Mouse (Mus musculus): Measurements from ENCODE around the gene Gm20388. TPM values are rescaled to one million over a fixed set of nuclear protein-coding genes. Genes with fewer than 3 reads are reported as not detected.
"Not testable (repeated sequence)": the region's sequence is repeated elsewhere in the genome, so short reads cannot be mapped to it uniquely, and the experiment has no call there.

Gene Gm20388
- polyA plus RNA-seq, 1 experiment from 2014 or later, result not detected

GRCm38 (mm10) chr8:122314899-122315496 is 2404.4 kb downstream of the Gm20388 start:
- H3K4me1 ChIP-seq, result peaks cover 5% of the 10 kb centered on the region; the same call in 1 of the 2 replicates
- H3K27ac ChIP-seq, result no peak overlapping the region
- ATAC-seq (ENCODE audit: insufficient number of reproducible peaks, insufficient read depth, low FRiP score, low TSS enrichment, low read depth), result no peak
- H3K9me3 ChIP-seq, result no peaks in the 10 kb centered on the region
- WGBS, result 47% methylated on average over 13 of the region's 13 CpGs
- H3K9ac ChIP-seq, result no peak overlapping the region
- no peaks in the 10 kb centered on the region for H3K36me3 ChIP-seq
- H3K27me3 ChIP-seq, result no peaks in the 10 kb centered on the region
- no peak overlapping the region for H3K4me3 ChIP-seq
- H3K4me2 ChIP-seq, result no peak overlapping the region

DNA sequence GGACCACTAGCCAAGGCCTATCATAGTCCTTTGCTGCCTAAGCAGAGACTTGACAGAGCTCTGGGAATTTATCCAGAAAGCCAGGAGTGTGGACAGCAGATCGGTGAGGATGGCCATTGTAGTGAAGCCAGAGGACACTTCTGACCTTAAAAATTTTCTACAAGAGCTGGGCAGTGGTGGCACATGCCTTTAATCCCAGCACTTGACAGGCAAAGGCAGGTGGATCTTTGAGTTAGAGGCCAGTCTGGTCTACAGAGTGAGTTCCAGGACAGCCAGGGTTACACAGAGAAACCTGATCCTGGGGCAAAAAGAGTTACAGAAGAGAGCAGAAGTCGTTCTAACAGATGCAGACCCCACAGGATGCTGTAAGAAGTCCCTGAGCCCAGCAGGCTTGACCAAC is 2405.8 kb downstream of the Gm20388 start:
- H3K27ac ChIP-seq, result no peak overlapping the region
- no peak overlapping the region for H3K4me3 ChIP-seq
- H3K27me3 ChIP-seq, result no peaks in the 10 kb centered on the region
- no peaks in the 10 kb centered on the region for H3K9me3 ChIP-seq
- ATAC-seq (ENCODE audit: insufficient number of reproducible peaks, insufficient read depth, low FRiP score, low TSS enrichment, low read depth), result no peak
- peaks cover 13% of the 10 kb centered on the region for H3K4me1 ChIP-seq
- H3K4me2 ChIP-seq, result no peak overlapping the region
- H3K36me3 ChIP-seq, result no peaks in the 10 kb centered on the region
- 38% methylated on average over 2 of the region's 2 CpGs for WGBS
- H3K9ac ChIP-seq, result no peak overlapping the region

DNA sequence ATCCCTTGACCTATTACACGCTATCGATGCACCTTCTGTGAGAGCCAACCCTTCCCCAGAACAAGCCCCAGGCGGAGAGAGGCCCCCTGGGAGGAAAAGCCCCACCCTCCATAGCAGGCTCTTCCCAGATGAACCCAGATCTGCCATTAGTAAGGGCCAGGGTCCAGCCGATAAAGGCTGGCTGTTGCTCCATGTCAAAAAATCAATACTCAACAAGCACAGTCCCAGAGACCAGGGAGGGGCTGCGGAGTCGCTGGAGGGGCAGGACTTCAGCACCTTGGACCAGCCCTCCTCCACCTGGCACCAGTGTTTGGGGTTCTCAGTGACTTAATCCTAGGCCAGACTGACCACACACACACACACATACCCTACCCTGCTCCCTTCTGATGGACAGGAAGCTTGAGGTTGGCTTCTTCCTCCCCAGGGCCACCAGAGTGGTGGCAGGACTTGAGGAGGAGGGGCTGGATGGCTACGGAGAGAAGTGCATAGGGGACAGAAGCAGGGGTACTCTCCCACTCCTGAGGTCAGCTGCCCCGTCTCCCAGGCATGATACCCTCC is 2407.4 kb downstream of the Gm20388 start:
- Histone ChIP-seq H3K9me3 (no peaks in the 10 kb centered on the region), H3K36me3 (no peaks in the 10 kb centered on the region), H3K4me1 (peaks cover 13% of the 10 kb centered on the region), H3K27me3 (no peaks in the 10 kb centered on the region), H3K9ac (no peak overlapping the region), H3K4me2 (no peak overlapping the region), H3K4me3 (no peak overlapping the region), H3K27ac (no peak overlapping the region)
- 45% methylated on average over 8 of the region's 8 CpGs for WGBS
- ATAC-seq (ENCODE audit: insufficient number of reproducible peaks, insufficient read depth, low FRiP score, low TSS enrichment, low read depth), result no peak

GRCm38 (mm10) chr8:122319045-122319707 is 2408.5 kb downstream of the Gm20388 start:
- no peak for ATAC-seq (ENCODE audit: insufficient number of reproducible peaks, insufficient read depth, low FRiP score, low TSS enrichment, low read depth)
- WGBS, result 63% methylated on average over 11 of the region's 11 CpGs

DNA sequence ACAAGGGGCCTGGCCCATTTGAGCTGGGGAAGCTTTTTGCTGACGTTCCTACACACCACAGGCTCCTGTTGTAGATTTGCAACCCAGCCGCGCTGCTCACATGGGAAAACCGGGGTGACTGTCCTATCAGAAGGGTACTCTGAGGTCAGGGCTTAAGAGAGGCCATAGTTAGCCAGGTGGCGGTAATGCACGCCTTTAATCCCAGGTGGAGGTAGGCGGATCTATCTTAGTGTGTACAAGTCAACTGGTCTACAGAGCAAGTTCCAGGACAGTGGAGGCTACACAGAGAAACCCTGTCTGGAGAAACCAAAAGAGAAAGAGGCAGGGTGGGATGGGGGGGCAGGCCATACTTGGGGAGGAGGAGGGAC is 2409.1 kb downstream of the Gm20388 start:
- Histone ChIP-seq H3K4me2 (no peak overlapping the region), H3K27me3 (no peaks in the 10 kb centered on the region), H3K4me3 (no peak overlapping the region), H3K9ac (no peak overlapping the region), H3K27ac (no peak overlapping the region), H3K9me3 (no peaks in the 10 kb centered on the region), H3K36me3 (no peaks in the 10 kb centered on the region), H3K4me1 (peaks cover 18% of the 10 kb centered on the region)
- no peak for ATAC-seq (ENCODE audit: insufficient number of reproducible peaks, insufficient read depth, low FRiP score, low TSS enrichment, low read depth)
- WGBS, result 75% methylated on average over 7 of the region's 7 CpGs

More at GRCm38 (mm10) chr8:122319045-122319707, 2408.5 kb downstream of the Gm20388 start:
- no peaks in the 10 kb centered on the region for H3K36me3 ChIP-seq
- no peaks in the 10 kb centered on the region for H3K27me3 ChIP-seq
- H3K4me1 ChIP-seq, result peaks cover 13% of the 10 kb centered on the region
- no peak overlapping the region for H3K27ac ChIP-seq
- no peak overlapping the region for H3K9ac ChIP-seq
- H3K9me3 ChIP-seq, result no peaks in the 10 kb centered on the region
- H3K4me2 ChIP-seq, result no peak overlapping the region
- no peak overlapping the region for H3K4me3 ChIP-seq

DNA sequence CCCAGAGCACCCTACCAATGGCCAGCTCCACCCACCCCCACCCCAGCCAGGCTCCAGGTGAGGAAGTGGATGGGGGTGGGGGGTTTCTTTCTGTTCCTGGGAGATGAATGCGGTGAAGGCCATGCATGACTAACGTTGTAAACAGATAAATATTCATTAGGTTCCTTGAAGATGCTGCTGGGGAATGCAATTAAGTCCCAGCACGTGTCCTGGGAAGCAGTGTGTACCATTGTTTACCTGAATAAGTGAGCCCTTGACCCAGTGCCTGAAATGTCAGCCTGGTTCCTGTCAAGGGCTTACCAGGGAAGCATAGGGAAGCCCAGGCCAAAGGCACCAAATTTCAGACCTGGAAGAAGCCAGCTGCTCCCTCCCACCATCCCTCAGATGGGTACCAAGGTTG is 2409.9 kb downstream of the Gm20388 start:
- peaks cover 18% of the 10 kb centered on the region for H3K4me1 ChIP-seq
- no peak overlapping the region for H3K27ac ChIP-seq

DNA sequence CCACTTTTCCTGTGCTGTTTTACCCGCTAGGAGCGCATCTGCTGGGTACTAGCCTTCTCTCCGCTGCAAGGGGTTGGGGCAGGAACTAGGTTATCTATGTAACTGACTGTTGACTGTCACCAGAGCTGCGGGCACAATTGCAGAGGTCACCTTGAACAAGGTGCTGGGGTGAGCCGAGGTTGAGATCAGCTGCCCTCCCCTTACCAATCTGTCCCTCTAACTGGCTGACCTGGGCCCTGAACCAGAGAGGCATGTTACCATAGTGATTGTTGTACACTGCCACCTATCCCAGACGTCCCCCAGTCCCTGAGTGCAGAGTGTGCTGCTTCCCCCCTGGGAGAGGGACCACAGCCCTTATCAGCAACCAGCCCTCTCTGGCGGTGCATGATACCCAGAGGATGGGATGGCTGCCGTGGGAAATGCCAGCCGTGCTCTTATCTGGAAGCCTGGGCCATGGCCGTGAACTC is 2410.8 kb downstream of the Gm20388 start:
- Histone ChIP-seq H3K4me1 (peaks cover 23% of the 10 kb centered on the region), H3K9me3 (no peaks in the 10 kb centered on the region), H3K4me3 (no peak overlapping the region), H3K4me2 (no peak overlapping the region), H3K9ac (no peak overlapping the region), H3K36me3 (no peaks in the 10 kb centered on the region), H3K27me3 (no peaks in the 10 kb centered on the region), H3K27ac (no peak overlapping the region)
- ATAC-seq (ENCODE audit: insufficient number of reproducible peaks, insufficient read depth, low FRiP score, low TSS enrichment, low read depth), result no peak
- 72% methylated on average over 10 of the region's 10 CpGs for WGBS

More for the DNA sequence above, 2409.9 kb downstream of the Gm20388 start:
- no peaks in the 10 kb centered on the region for H3K36me3 ChIP-seq
- ATAC-seq (ENCODE audit: insufficient number of reproducible peaks, insufficient read depth, low FRiP score, low TSS enrichment, low read depth), result no peak
- no peak overlapping the region for H3K4me3 ChIP-seq
- no peak overlapping the region for H3K9ac ChIP-seq
- WGBS, result 22% methylated on average over 3 of the region's 3 CpGs
- H3K9me3 ChIP-seq, result no peaks in the 10 kb centered on the region
- no peak overlapping the region for H3K4me2 ChIP-seq
- H3K27me3 ChIP-seq, result no peaks in the 10 kb centered on the region

- no peak for ATAC-seq (ENCODE audit: insufficient number of reproducible peaks, insufficient read depth, low FRiP score, low TSS enrichment, low read depth)
- Histone ChIP-seq H3K4me2 (no peak overlapping the region), H3K4me1 (peaks cover 23% of the 10 kb centered on the region), H3K36me3 (no peaks in the 10 kb centered on the region), H3K9ac (no peak overlapping the region), H3K27me3 (no peaks in the 10 kb centered on the region), H3K27ac (no peak overlapping the region), H3K9me3 (no peaks in the 10 kb centered on the region), H3K4me3 (no peak overlapping the region)
- 91% methylated on average over 7 of the region's 7 CpGs for WGBS
These were observed 2411.5 kb downstream of the Gm20388 start for GRCm38 (mm10) chr8:122322126-122322525.

DNA sequence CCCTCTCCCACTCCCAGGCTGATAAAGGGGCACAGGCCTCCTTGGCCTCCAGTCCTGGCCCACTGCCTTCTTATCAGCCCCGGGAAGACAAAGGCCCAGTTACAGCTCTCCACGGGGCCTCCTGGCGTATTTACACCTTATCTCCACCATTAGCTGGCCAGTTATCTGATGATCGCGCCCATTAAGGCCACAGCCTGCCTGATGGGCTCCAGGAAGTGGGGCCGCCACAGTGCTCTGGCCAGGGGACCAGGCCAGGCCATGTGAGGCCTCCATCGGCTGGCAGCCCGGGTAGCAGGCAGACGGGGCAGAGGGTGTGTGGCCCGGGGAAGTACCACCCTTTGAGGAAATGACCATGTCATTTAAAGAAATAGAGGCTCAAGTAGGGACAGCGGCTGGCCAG is 2412.2 kb downstream of the Gm20388 start:
- ATAC-seq (ENCODE audit: insufficient number of reproducible peaks, insufficient read depth, low FRiP score, low TSS enrichment, low read depth), result no peak
- Histone ChIP-seq H3K4me2 (no peak overlapping the region), H3K4me3 (no peak overlapping the region), H3K9ac (no peak overlapping the region), H3K27ac (no peak overlapping the region), H3K4me1 (peaks cover 26% of the 10 kb centered on the region), H3K9me3 (no peaks in the 10 kb centered on the region), H3K36me3 (no peaks in the 10 kb centered on the region), H3K27me3 (no peaks in the 10 kb centered on the region)
- WGBS, result 58% methylated on average over 11 of the region's 11 CpGs

DNA sequence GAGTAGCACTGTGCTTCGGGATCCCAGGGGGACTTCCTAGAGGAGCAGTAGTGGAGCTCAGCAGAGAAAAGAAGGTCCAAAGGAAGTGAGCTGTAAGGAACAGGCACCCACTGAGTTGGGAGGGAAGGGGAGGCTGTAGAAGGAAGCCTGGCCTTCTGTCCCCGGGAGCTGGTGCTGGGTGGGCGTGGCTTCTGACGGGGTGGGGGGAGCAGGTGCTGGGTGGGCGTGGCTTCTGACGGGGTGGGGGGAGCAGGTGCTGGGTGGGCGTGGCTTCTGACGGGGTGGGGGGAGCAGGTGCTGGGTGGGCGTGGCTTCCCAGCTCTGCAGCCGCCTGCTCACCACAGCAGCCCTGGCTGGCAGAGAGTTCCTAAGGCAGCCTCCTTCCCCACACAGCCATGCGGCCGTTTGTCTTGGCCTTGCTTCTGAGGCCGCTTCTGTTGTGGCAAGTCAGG is 2413.3 kb downstream of the Gm20388 start:
- not testable (repeated sequence) for H3K4me3 ChIP-seq; H3K36me3 ChIP-seq; H3K27me3 ChIP-seq; H3K4me2 ChIP-seq; H3K9me3 ChIP-seq; ATAC-seq (ENCODE audit: insufficient number of reproducible peaks, insufficient read depth, low FRiP score, low TSS enrichment, low read depth); H3K27ac ChIP-seq; H3K9ac ChIP-seq
- 11% methylated on average over 11 of the region's 13 CpGs for WGBS
- H3K4me1 ChIP-seq, result peaks cover 25% of the 10 kb centered on the region

DNA sequence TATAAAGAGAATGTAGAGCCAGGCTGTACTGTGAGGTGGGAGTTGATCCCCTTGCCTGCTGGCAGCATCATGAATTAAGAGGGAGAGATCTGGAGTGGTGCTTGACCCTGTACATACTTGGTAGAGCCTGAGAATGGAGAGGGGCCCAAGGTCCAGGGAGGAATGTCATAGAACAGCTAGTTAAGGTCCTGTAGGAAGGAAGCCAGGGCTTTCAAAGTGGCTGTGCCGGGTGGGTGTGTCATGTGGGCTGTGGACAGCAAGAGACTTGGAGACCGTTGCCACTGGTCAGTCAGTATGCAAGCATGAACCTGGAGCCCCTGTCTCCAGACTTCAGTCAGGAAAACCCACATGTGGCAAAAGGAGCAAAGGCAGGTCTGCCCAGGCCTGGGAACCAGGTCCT is 2414.6 kb downstream of the Gm20388 start:
- no peaks in the 10 kb centered on the region for H3K27me3 ChIP-seq
- H3K9me3 ChIP-seq, result no peaks in the 10 kb centered on the region
- no peak for ATAC-seq (ENCODE audit: insufficient number of reproducible peaks, insufficient read depth, low FRiP score, low TSS enrichment, low read depth)
- no peak overlapping the region for H3K9ac ChIP-seq
- peaks cover 21% of the 10 kb centered on the region for H3K4me1 ChIP-seq
- H3K4me3 ChIP-seq, result no peak overlapping the region
- 92% methylated on average over 2 of the region's 2 CpGs for WGBS
- no peak overlapping the region for H3K4me2 ChIP-seq
- no peaks in the 10 kb centered on the region for H3K36me3 ChIP-seq
- H3K27ac ChIP-seq, result no peak overlapping the region

- Histone ChIP-seq H3K4me1 (peaks cover 18% of the 10 kb centered on the region), H3K4me2 (no peak overlapping the region), H3K36me3 (no peaks in the 10 kb centered on the region), H3K9ac (no peak overlapping the region), H3K27ac (no peak overlapping the region), H3K9me3 (no peaks in the 10 kb centered on the region), H3K4me3 (no peak overlapping the region), H3K27me3 (no peaks in the 10 kb centered on the region)
- ATAC-seq (ENCODE audit: insufficient number of reproducible peaks, insufficient read depth, low FRiP score, low TSS enrichment, low read depth), result no peak
- WGBS, result 21% methylated on average over 14 of the region's 14 CpGs
These were observed 2415.5 kb downstream of the Gm20388 start for GRCm38 (mm10) chr8:122326114-122326542.
